Mouse (Mus musculus) kidney, postnatal 36 days (tissue): ENCODE data around the gene Tmem258.

Experiments
- DNase-seq, 2 experiments: peaks; one replicate each; pipeline ENCODE4 v3.0.0; 2021 to 2022; ENCODE audit warnings: mixed read lengths in 2 of 2

Tmem258 gene

DNA sequence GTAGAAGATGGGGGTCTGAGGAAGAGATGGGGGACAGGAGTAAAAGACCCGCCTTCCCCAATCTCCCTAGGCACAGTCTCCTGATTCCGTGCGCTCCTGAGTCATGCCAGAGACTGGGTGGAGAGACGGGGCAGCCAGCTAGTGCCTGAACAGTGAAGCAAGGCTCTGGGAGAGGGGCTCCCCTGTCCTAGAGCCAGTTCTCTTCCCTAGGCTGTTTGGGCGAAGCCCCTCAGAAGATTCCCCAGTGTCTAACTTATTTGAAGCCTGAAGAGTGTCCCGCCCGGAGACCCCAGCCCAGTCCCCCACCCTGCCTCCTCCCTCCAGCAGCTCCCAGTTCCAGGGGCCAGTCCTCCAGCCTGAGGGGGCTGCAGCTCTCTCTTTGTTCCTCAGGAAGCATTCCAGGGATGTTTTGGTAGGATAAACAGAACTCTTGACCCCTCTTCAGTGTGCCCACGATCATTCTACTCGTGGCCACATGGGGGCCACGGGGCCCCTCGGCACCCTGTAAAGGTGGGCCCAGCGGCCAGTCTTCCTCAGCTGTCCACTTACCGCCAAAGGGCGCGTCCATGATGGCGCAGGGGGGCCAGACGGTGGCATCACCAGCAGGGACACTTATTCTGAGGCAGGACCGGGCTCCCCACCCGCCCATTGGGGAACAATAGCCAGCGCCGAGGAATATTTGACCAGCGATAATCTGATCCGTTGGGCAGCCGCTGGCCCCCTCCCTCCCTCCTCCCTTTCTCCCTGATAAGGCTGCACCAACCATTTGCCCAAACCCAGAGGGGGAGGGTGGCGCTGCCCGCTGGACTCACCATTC lies 21.0 kb downstream of the Tmem258 start:
- DNase-seq, result no peak

- DNase-seq, result peak; percentile 65 to 73
Measured at GRCm38 (mm10) chr19:10225767-10226166, 22.0 kb downstream of the Tmem258 start.

DNA sequence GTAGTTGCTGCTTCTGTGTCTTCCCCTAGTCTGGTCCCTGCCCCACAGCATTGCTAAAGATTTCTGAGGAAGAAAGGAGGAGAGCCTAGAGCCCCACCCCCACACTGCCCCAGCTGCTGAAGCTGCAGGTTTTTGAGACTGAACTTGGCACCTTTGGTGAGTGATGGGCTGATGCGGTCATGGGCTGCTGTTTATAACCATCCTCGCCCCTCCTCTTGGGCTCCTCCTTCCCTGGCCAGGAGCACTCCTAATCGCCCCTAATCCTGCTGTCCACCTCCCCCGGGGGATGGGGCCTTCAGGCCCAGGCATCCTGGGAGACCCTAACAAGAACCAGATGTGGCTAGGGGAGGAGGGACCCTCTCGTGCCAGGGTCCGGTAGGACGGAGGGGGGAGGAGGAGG lies 27.2 kb downstream of the Tmem258 start:
- DNase-seq, result peak; percentile 59 to 64

- DNase-seq, result no peak
Measured at GRCm38 (mm10) chr19:10231871-10232270, 28.1 kb downstream of the Tmem258 start.

- DNase-seq, result no peak
Measured at GRCm38 (mm10) chr19:10232327-10233017, 28.7 kb downstream of the Tmem258 start.

GRCm38 (mm10) chr19:10235784-10236565 lies 32.2 kb downstream of the Tmem258 start:
- peak; percentile 67 to 82 for DNase-seq

DNA sequence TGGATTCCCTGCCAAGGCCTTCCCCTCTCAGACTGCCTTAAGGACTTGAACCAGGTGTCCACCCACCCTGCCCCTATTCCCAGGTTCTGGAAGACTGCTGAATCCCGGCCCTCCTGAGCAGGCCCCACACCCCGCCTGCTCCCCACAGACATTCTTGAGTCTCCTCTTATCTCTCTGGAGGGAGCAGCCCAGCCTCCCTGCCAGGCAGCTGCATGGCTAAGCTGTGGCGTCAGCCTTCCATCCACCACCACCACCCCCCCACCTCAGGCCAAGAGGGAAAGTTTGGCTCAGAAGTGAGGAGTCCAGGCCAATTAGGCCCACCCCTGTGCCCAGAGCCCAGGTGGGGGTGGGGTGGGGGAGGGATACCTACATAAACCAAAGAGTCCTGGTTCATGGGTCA lies 34.7 kb downstream of the Tmem258 start:
- no peak for DNase-seq

- DNase-seq, result no peak
Measured at GRCm38 (mm10) chr19:10239419-10239818, 35.6 kb downstream of the Tmem258 start.

GRCm38 (mm10) chr19:10239975-10240653 lies 36.3 kb downstream of the Tmem258 start:
- no peak for DNase-seq

DNA sequence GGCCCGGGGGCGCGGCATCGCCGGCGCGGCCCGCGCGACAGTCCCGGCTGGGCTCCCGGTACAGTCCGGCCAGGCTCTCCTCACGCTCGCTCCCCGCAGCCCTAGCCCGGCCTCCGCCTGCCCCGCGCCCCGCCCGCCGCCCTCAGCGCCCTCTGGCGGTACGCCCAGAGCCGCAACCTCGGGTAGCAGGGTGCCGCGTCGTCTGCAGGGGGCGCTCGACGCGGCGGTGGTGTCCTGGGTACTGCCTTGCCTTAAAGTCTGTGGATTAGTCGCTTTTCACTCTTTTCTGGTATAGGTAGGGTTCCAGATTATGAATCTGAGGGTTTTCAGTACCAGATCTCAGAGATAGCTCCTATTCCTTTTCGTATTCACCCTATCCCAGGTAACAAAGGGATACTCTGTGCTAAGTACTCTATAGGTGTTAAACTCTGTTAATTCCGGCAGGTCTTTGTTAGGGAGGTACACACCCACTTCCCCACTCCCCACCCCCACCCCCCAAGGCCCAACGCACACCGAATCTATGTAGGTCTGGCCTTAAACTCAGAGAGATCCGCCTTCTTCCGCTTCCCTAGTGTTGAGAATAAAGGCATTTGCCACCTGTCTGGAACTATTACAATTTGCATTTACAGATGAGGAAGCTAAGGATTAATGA lies 37.0 kb downstream of the Tmem258 start, which contains the start of gene Myrf:
TSS of gene Myrf (minus strand) at position 95 of the 652 bp plus-strand sequence.
- peak; percentile 69 to 90 for DNase-seq

- DNase-seq, result no peak
Measured at GRCm38 (mm10) chr19:10242916-10243315, 39.1 kb downstream of the Tmem258 start.

DNA sequence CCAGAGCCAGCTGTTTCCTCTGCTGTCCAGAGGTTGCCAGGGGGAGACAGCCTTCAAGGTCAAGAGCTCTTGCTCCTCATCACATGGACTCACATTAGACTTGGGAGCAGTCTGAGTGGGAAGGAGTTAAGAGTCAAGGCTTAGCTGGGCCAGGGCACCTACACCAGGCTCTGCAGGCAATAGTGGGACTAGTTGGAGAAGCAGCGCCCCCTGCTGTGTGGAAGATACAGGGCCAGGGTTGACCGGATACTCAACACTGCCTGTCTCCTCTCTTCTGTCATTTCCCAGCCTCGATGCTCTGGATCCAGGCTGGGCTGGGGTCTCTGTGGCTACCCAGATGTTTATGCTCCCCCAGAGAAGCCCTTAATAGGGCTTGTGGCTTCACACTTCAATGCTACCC lies 40.4 kb downstream of the Tmem258 start:
- DNase-seq, result peak; percentile 52 to 84

DNA sequence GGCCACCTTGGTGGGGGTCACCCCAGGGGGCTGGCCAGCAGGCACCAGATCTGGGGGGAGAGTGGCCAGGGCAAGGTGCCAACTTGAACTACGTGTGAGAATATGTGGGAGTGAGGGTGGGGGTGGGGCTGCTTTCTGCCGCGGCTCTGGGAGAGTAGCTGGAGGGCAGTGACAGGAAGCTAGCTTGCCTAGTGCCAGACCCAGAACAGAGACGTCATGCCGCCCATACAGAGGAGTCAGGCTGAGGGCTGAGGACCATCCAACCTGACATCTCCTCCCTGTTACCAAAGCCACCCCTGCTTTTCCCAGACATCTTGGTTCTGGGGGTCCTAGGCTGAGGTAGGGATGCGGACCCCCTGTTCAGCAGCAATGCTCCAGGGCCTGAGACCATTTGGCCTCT lies 43.4 kb downstream of the Tmem258 start:
- DNase-seq, result no peak

- DNase-seq, result no peak
Measured at GRCm38 (mm10) chr19:10248128-10248527, 44.3 kb downstream of the Tmem258 start.
